Mouse (Mus musculus) kidney, adult 2 months (tissue): ENCODE results near the gene Siglec1.

ENCODE experiments used
- CTCF ChIP-seq: fragments of 200-500 bp; conservative IDR thresholded peaks from 2 replicates; pipeline ENCODE4 v1.5.1; 2011; ENCODE audit warnings: low read depth, mild to moderate bottlenecking, control low read depth, low read length, moderate library complexity, mixed read lengths; ENCODE audit not compliant: insufficient read depth, insufficient read length
- POLR2A ChIP-seq: fragments of 200-500 bp; IDR thresholded peaks from one replicate; pipeline ENCODE4 v1.6.1; 2011; ENCODE audit warnings: low read depth, low read length, control low read depth

DNA sequence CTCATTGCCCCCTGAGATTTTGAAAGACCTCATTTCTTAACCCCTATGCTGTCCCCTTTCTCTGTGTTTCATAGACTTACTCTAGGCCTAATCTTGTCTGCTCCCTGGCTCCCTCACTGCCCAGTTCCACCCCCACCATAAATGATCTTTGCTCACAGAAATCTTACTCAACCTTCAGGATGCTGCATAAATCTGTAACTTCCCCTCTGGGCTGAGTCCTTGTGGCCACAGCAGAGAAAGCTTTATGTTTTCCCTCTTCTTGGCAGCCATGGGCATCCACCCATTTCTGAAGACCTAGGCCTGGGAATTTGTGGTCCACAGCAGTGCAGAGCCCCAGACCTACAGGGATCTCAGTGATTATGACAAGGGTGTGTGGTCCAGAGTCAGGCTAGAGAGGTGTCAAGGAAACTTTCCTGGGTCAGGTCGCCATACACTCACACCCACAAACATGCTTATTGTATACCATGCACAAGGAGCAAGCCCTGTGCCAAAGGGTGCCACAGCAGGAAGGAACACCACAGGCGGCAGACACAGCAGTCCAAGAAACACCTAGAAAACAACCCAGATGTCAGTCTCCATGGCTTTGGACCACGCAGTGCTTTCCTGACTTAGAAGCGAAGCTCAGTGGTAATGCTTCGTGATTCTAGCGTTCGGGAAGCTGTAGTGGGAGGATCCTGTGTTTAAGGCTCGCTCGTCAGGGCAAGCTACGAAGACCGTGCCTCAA, at the start of gene Siglec1:
- TF ChIP-seq CTCF (no peak), POLR2A (no peak)
